Mouse (Mus musculus): ENCODE data around the gene Urah. TPM values are rescaled to one million over a fixed set of nuclear protein-coding genes. Genes with fewer than 3 reads are reported as not detected.
A peak's percentile ranks its signal among the peaks of the same experiment; 100 is the strongest.

The Urah gene
- polyA plus RNA-seq, 1 experiment from 2014 or later = 1.3 TPM

GRCm38 (mm10) chr7:140879355-140879754 is 44.5 kb downstream of the Urah start:
- H3K4me2 ChIP-seq = no peak overlapping the region
- H3K4me1 ChIP-seq (replicated peaks) = peaks cover 11% of the 10 kb centered on the region
- no peaks in the 10 kb centered on the region for H3K9me3 ChIP-seq
- ATAC-seq (ENCODE audit: insufficient number of reproducible peaks, insufficient read depth, low FRiP score, low TSS enrichment, low read depth) = no peak
- H3K27me3 ChIP-seq = no peaks in the 10 kb centered on the region
- H3K36me3 ChIP-seq = peaks cover 36% of the 10 kb centered on the region
- H3K4me3 ChIP-seq (replicated peaks) = no peak overlapping the region
- no peak overlapping the region for H3K27ac ChIP-seq
- WGBS = 95% methylated on average over 7 of the region's 7 CpGs
- no peak overlapping the region for H3K9ac ChIP-seq (replicated peaks)

- no peaks in the 10 kb centered on the region for H3K27me3 ChIP-seq
- peaks cover 11% of the 10 kb centered on the region for H3K4me1 ChIP-seq (replicated peaks)
- peaks cover 37% of the 10 kb centered on the region for H3K36me3 ChIP-seq
- WGBS = 85% methylated on average over 3 of the region's 3 CpGs
- H3K9ac ChIP-seq (replicated peaks) = no peak overlapping the region
- H3K27ac ChIP-seq = no peak overlapping the region
- peak overlapping the region; percentile 68; the same call in 1 of the 2 replicates for H3K4me2 ChIP-seq
- no peak overlapping the region for H3K4me3 ChIP-seq (replicated peaks)
- H3K9me3 ChIP-seq = no peaks in the 10 kb centered on the region
- no peak for ATAC-seq (ENCODE audit: insufficient number of reproducible peaks, insufficient read depth, low FRiP score, low TSS enrichment, low read depth)
These were observed 45.6 kb downstream of the Urah start for GRCm38 (mm10) chr7:140880419-140880818.

GRCm38 (mm10) chr7:140880865-140881515 is 46.2 kb downstream of the Urah start:
- ATAC-seq (ENCODE audit: insufficient number of reproducible peaks, insufficient read depth, low FRiP score, low TSS enrichment, low read depth) = no peak
- Histone ChIP-seq H3K27ac (no peak overlapping the region), H3K9ac (replicated peaks) (peak overlapping the region; percentile 82; the same call in 1 of the 2 replicates), H3K27me3 (no peaks in the 10 kb centered on the region), H3K36me3 (peaks cover 37% of the 10 kb centered on the region), H3K4me3 (replicated peaks) (peak overlapping the region; percentile 92), H3K4me2 (peak overlapping the region; percentile 68), H3K4me1 (replicated peaks) (peaks cover 11% of the 10 kb centered on the region), H3K9me3 (no peaks in the 10 kb centered on the region)
- 19% methylated on average over 8 of the region's 8 CpGs for WGBS

GRCm38 (mm10) chr7:140881696-140882468 is 47.1 kb downstream of the Urah start, which contains the start of the genes Psmd13 and Sirt3:
Gene Psmd13 (plus strand): TSS chr7:140881968.
Gene Sirt3 (minus strand): TSS chr7:140882309.
- peak; percentile 93 for ATAC-seq (ENCODE audit: insufficient number of reproducible peaks, insufficient read depth, low FRiP score, low TSS enrichment, low read depth)
- Histone ChIP-seq H3K9ac (replicated peaks) (peak within 1 kb of the TSS; percentile 82), H3K27me3 (no peaks in the 10 kb centered on the region), H3K9me3 (no peaks in the 10 kb centered on the region), H3K4me3 (replicated peaks) (peak within 1 kb of the TSS; percentile 92), H3K4me2 (peak within 1 kb of the TSS; percentile 68), H3K36me3 (peaks cover 37% of the 10 kb centered on the region), H3K4me1 (replicated peaks) (peaks cover 11% of the 10 kb centered on the region), H3K27ac (peak within 1 kb of the TSS; percentile 86)
- WGBS = under 1% methylated on average over 59 of the region's 59 CpGs

GRCm38 (mm10) chr7:140882469-140882803 is 47.6 kb downstream of the Urah start:
- 0 out of 2 replicates have a peak, but pooled peaks have one; percentile 15 for ATAC-seq (ENCODE audit: insufficient number of reproducible peaks, insufficient read depth, low FRiP score, low TSS enrichment, low read depth)
- Histone ChIP-seq H3K9me3 (no peaks in the 10 kb centered on the region), H3K36me3 (peaks cover 38% of the 10 kb centered on the region), H3K9ac (replicated peaks) (peak overlapping the region; percentile 82), H3K4me2 (peak overlapping the region; percentile 68), H3K27me3 (no peaks in the 10 kb centered on the region), H3K27ac (peak overlapping the region; percentile 86), H3K4me1 (replicated peaks) (peaks cover 11% of the 10 kb centered on the region), H3K4me3 (replicated peaks) (peak overlapping the region; percentile 92)
- WGBS = under 1% methylated on average over 12 of the region's 12 CpGs

Other genes with a start within 250 kb of the Urah start
- not detected in 2 replicates for gene Olfr46, start 233.7 kb upstream of the Urah start, polyA plus RNA-seq (2016; fragmentation: Nextera tagmentation; extraction: Ambion mirVana)
- gene Olfr61, start 206.0 kb upstream of the Urah start, polyA plus RNA-seq (2016; fragmentation: Nextera tagmentation; extraction: Ambion mirVana) = not detected in 2 replicates
- gene Olfr53, start 188.6 kb upstream of the Urah start, polyA plus RNA-seq (2016; fragmentation: Nextera tagmentation; extraction: Ambion mirVana) = not detected in 2 replicates
- not detected in 2 replicates for gene Olfr539, start 175.1 kb upstream of the Urah start, polyA plus RNA-seq (2016; fragmentation: Nextera tagmentation; extraction: Ambion mirVana)
- not detected in 2 replicates for gene Olfr45, start 153.1 kb upstream of the Urah start, polyA plus RNA-seq (2016; fragmentation: Nextera tagmentation; extraction: Ambion mirVana)
- not detected in 2 replicates for gene Olfr541, start 137.8 kb upstream of the Urah start, polyA plus RNA-seq (2016; fragmentation: Nextera tagmentation; extraction: Ambion mirVana)
- not detected in 2 replicates for gene Cyp2e1, start 71.3 kb upstream of the Urah start, polyA plus RNA-seq (2016; fragmentation: Nextera tagmentation; extraction: Ambion mirVana)
- gene Syce1, start 47.2 kb upstream of the Urah start, polyA plus RNA-seq (2016; fragmentation: Nextera tagmentation; extraction: Ambion mirVana) = 0.69 and 1.4 TPM in 2 replicates
- gene Zfp941, start 12.8 kb upstream of the Urah start, polyA plus RNA-seq (2016; fragmentation: Nextera tagmentation; extraction: Ambion mirVana) = 3.0 TPM in 2 replicates
- gene Scgb1c1, start 10.5 kb downstream of the Urah start, polyA plus RNA-seq (2016; fragmentation: Nextera tagmentation; extraction: Ambion mirVana) = not detected in 2 replicates
- not detected in 2 replicates for gene Odf3, start 12.8 kb downstream of the Urah start, polyA plus RNA-seq (2016; fragmentation: Nextera tagmentation; extraction: Ambion mirVana)
- gene Gm45785, start 21.3 kb downstream of the Urah start, polyA plus RNA-seq (2016; fragmentation: Nextera tagmentation; extraction: Ambion mirVana) = 0.23 TPM in 1 of 2 replicates, not detected in the other
- gene Ric8a, start 21.9 kb downstream of the Urah start, polyA plus RNA-seq (2016; fragmentation: Nextera tagmentation; extraction: Ambion mirVana) = 53.0 and 60.3 TPM in 2 replicates
- 38.3 and 38.9 TPM in 2 replicates for gene Bet1l, start 22.6 kb downstream of the Urah start, polyA plus RNA-seq (2016; fragmentation: Nextera tagmentation; extraction: Ambion mirVana)
- 271 and 302 TPM in 2 replicates for gene Psmd13, start 47.0 kb downstream of the Urah start, polyA plus RNA-seq (2016; fragmentation: Nextera tagmentation; extraction: Ambion mirVana)
- 28.3 and 29.9 TPM in 2 replicates for gene Sirt3, start 47.3 kb downstream of the Urah start, polyA plus RNA-seq (2016; fragmentation: Nextera tagmentation; extraction: Ambion mirVana)
- 1.9 and 2.7 TPM in 2 replicates for gene Cox8b, start 65.4 kb downstream of the Urah start, polyA plus RNA-seq (2016; fragmentation: Nextera tagmentation; extraction: Ambion mirVana)
- not detected in 2 replicates for gene Nlrp6, start 85.9 kb downstream of the Urah start, polyA plus RNA-seq (2016; fragmentation: Nextera tagmentation; extraction: Ambion mirVana)
- 18.9 and 21.5 TPM in 2 replicates for gene Pgghg, start 106.4 kb downstream of the Urah start, polyA plus RNA-seq (2016; fragmentation: Nextera tagmentation; extraction: Ambion mirVana)
- 5.6 and 6.1 TPM in 2 replicates for gene Ifitm5, start 115.3 kb downstream of the Urah start, polyA plus RNA-seq (2016; fragmentation: Nextera tagmentation; extraction: Ambion mirVana)
- gene Gm45717, start 120.9 kb downstream of the Urah start, polyA plus RNA-seq (2016; fragmentation: Nextera tagmentation; extraction: Ambion mirVana) = not detected in 2 replicates
- gene Ifitm2, start 121.0 kb downstream of the Urah start, polyA plus RNA-seq (2016; fragmentation: Nextera tagmentation; extraction: Ambion mirVana) = 941 and 1,046 TPM in 2 replicates
- 77.8 and 78.8 TPM in 2 replicates for gene Ifitm1, start 132.2 kb downstream of the Urah start, polyA plus RNA-seq (2016; fragmentation: Nextera tagmentation; extraction: Ambion mirVana)
- 56.5 and 68.6 TPM in 2 replicates for gene Ifitm3, start 175.8 kb downstream of the Urah start, polyA plus RNA-seq (2016; fragmentation: Nextera tagmentation; extraction: Ambion mirVana)
- gene Ifitm6, start 182.9 kb downstream of the Urah start, polyA plus RNA-seq (2016; fragmentation: Nextera tagmentation; extraction: Ambion mirVana) = not detected in 2 replicates
- not detected in 2 replicates for gene Gm17387, start 194.1 kb downstream of the Urah start, polyA plus RNA-seq (2016; fragmentation: Nextera tagmentation; extraction: Ambion mirVana)
- 37.3 and 40.1 TPM in 2 replicates for gene B4galnt4, start 226.1 kb downstream of the Urah start, polyA plus RNA-seq (2016; fragmentation: Nextera tagmentation; extraction: Ambion mirVana)
- 14.6 and 14.9 TPM in 2 replicates for gene Pkp3, start 243.2 kb downstream of the Urah start, polyA plus RNA-seq (2016; fragmentation: Nextera tagmentation; extraction: Ambion mirVana)

Measured in limb, embryonic 12.5 days (tissue).